Mouse (Mus musculus) heart, postnatal 0 days (tissue): ENCODE measurements around the gene Mad2l1. TPM values are rescaled to one million over a fixed set of nuclear protein-coding genes. Genes with fewer than 3 reads are reported as not detected.

Source experiments
- ATAC-seq: fragments of 200-750 bp; cut with Nextera tagmentation; 2 replicates; pipeline ENCODE4 v1.8.0; 2017; ENCODE audit warnings: low read depth, moderate number of reproducible peaks, moderate library complexity; ENCODE audit not compliant: insufficient read depth
- DNase-seq: peaks from one replicate; pipeline ENCODE4 v3.0.0-alpha.2; 2016; ENCODE audit warnings: low spot score
- H3K27ac ChIP-seq: fragments of 300-500 bp; sonication (generic); 2 replicates; pipeline ENCODE4 v1.5.1; 2014; ENCODE audit warnings: low read depth, mild to moderate bottlenecking
- H3K27me3 ChIP-seq: fragments of 300-500 bp; sonication (generic); 2 replicates; pipeline ENCODE4 v1.6.1; 2014; ENCODE audit warnings: low read length, mixed read lengths; ENCODE audit not compliant: control insufficient read depth, insufficient read depth
- H3K36me3 ChIP-seq: fragments of 300-500 bp; sonication (generic); replicated peaks from 2 replicates; pipeline ENCODE4 v1.6.1; 2014; ENCODE audit warnings: low read length, mixed read lengths; ENCODE audit not compliant: control insufficient read depth, insufficient read depth
- H3K4me1 ChIP-seq: fragments of 300-500 bp; sonication (generic); 2 replicates; pipeline ENCODE4 v1.6.1; 2014; ENCODE audit warnings: antibody characterized with exemption; ENCODE audit not compliant: control insufficient read depth, insufficient read depth
- H3K4me2 ChIP-seq: fragments of 300-500 bp; sonication (generic); 2 replicates; pipeline ENCODE4 v1.6.1; 2014; ENCODE audit warnings: low read depth, mild to moderate bottlenecking, low read length, moderate library complexity
- H3K4me3 ChIP-seq: fragments of 300-500 bp; sonication (generic); 2 replicates; pipeline ENCODE4 v1.5.1; 2014; ENCODE audit warnings: low read depth, low read length
- H3K9ac ChIP-seq: fragments of 300-500 bp; sonication (generic); replicated peaks from 2 replicates; pipeline ENCODE4 v1.6.1; 2014; ENCODE audit warnings: low read depth, low read length, mixed read lengths
- H3K9me3 ChIP-seq: fragments of 300-500 bp; sonication (generic); replicated peaks from 2 replicates; pipeline ENCODE4 v1.6.1; 2016; ENCODE audit warnings: low read length; ENCODE audit not compliant: control insufficient read depth
- CTCF ChIP-seq: IDR thresholded peaks from 2 replicates; pipeline ENCODE4 v1.5.1; 2016; ENCODE audit warnings: antibody characterized with exemption, control low read depth, low read depth
- EP300 ChIP-seq: IDR thresholded peaks from 2 replicates; pipeline ENCODE4 v1.6.1; 2016; ENCODE audit warnings: antibody characterized with exemption, low read depth
- WGBS: fragments of 180-500 bp; shearing (Covaris S2); extraction: QIAGEN DNeasy Blood & Tissue Kit; methylation state at CpG from one replicate; pipeline ENCODE4 v1.1.7; 2014; 5-methylcytosine and 5-hydroxymethylcytosine counted together
- polyA plus RNA-seq: library from polyadenylated mRNA; unstranded; fragments of >200 nt; fragmentation: Nextera tagmentation; extraction: Ambion mirVana; gene quantifications from 2 replicates; pipeline ENCODE4 v1.2.1, GENCODE M21; 2015
- total RNA-seq: library from RNA; depleted of rRNA; stranded (reverse); fragments of >200 nt; gene quantifications from 2 replicates; pipeline ENCODE4 v1.2.3, GENCODE M21; 2014; ENCODE audit warnings: low replicate concordance; rRNA removed

Mad2l1 gene
- total RNA-seq (20.6 and 22.4 TPM in 2 replicates), polyA plus RNA-seq (32.7 and 32.8 TPM in 2 replicates)

- 0% methylated on average over 57 of the region's 57 CpGs for WGBS
- H3K36me3 ChIP-seq: peaks cover 14% of the 10 kb centered on the region; the same call in 1 of the 2 replicates
- H3K4me1 ChIP-seq: peaks cover 13% of the 10 kb centered on the region
- H3K9ac ChIP-seq: peak within 1 kb of the TSS; percentile 55
- peak; percentile 100 for ATAC-seq
- H3K4me2 ChIP-seq: peak within 1 kb of the TSS; percentile 87
- H3K4me3 ChIP-seq: peak within 1 kb of the TSS; percentile 65
- H3K27me3 ChIP-seq: no peaks in the 10 kb centered on the region
- no peaks in the 10 kb centered on the region for H3K9me3 ChIP-seq
- TF ChIP-seq CTCF: no peak
- TF ChIP-seq EP300: 0 out of 2 replicates have a peak, but pooled peaks have one; percentile 45
- peak within 1 kb of the TSS; percentile 86 for H3K27ac ChIP-seq
- peak; percentile 100 for DNase-seq
These were observed at the start of gene Mad2l1 for GRCm38 (mm10) chr6:66535028-66535862. Gene Mad2l1, plus strand, starts transcription at chr6:66535390.

- no peaks in the 10 kb centered on the region for H3K9me3 ChIP-seq
- H3K4me3 ChIP-seq: no peak overlapping the region
- TF ChIP-seq CTCF: no peak
- TF ChIP-seq EP300: no peak
- H3K27me3 ChIP-seq: no peaks in the 10 kb centered on the region
- DNase-seq (no peak), ATAC-seq (no peak)
- no peaks in the 10 kb centered on the region for H3K36me3 ChIP-seq
- H3K4me1 ChIP-seq: no peaks in the 10 kb centered on the region
- no peak overlapping the region for H3K27ac ChIP-seq
- no peak overlapping the region for H3K9ac ChIP-seq
- 67% methylated on average over 3 of the region's 3 CpGs for WGBS
- H3K4me2 ChIP-seq: no peak overlapping the region
These were observed 41.5 kb upstream of the Mad2l1 start for GRCm38 (mm10) chr6:66493685-66494084.

DNA sequence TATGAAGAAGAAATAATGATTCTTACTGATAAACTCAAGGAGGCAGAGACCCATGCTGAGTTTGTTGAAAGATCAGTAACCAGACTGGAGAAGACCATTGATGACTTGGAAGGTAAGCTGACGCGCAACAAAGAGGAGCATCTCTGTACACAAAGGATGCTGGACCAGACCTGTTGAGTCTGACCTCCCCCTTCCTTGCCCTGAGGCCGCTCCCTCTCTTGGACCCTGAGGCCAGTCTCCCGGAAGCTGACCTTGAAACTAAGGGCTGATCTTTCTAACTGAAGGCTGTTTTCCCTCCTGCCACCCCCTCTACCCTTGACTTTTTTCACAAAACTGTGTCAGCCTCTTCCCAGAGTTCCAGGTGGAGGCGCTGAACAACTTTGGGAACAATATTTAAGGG, 18.8 kb upstream of the Mad2l1 start:
- Histone ChIP-seq H3K27me3 (no peaks in the 10 kb centered on the region), H3K4me3 (no peak overlapping the region), H3K27ac (no peak overlapping the region), H3K4me1 (no peaks in the 10 kb centered on the region), H3K36me3 (no peaks in the 10 kb centered on the region), H3K9ac (no peak overlapping the region), H3K9me3 (no peaks in the 10 kb centered on the region), H3K4me2 (no peak overlapping the region)
- 87% methylated on average over 5 of the region's 5 CpGs for WGBS
- TF ChIP-seq EP300: no peak
- TF ChIP-seq CTCF: no peak
- ATAC-seq (no peak), DNase-seq (no peak)

GRCm38 (mm10) chr6:66528386-66528785, 6.8 kb upstream of the Mad2l1 start:
- Histone ChIP-seq H3K9me3 (no peaks in the 10 kb centered on the region), H3K4me3 (no peak overlapping the region), H3K27me3 (no peaks in the 10 kb centered on the region), H3K4me1 (no peaks in the 10 kb centered on the region), H3K36me3 (no peaks in the 10 kb centered on the region), H3K9ac (no peak overlapping the region), H3K4me2 (no peak overlapping the region), H3K27ac (no peak overlapping the region)
- TF ChIP-seq EP300 (no peak), CTCF (no peak)
- DNase-seq (no peak), ATAC-seq (no peak)
- WGBS: 89% methylated on average over 10 of the region's 10 CpGs

DNA sequence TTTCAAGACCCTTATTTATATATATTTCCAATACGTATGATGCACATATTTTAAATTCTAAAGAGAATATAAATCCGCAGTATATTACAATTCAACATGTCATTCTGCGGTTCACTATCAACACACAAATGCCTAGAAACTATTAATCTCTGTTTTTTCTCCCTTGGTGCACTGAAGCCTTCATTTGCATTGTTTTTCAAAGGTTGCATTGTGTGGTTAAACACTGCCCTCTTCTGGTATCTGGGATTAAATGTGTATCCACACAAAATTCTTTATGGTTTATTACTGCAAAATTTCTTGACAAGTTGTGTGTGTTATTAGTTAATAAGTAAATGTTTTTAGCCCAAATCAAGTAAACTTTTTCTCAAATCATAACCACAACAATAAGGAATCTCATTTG, 1.9 kb upstream of the Mad2l1 start:
- 37% methylated on average over 3 of the region's 3 CpGs for WGBS
- TF ChIP-seq EP300 (no peak), CTCF (peak; percentile 72)

More for the DNA sequence above, 1.9 kb upstream of the Mad2l1 start:
- Histone ChIP-seq H3K4me1 (peaks cover 13% of the 10 kb centered on the region), H3K36me3 (no peaks in the 10 kb centered on the region), H3K27ac (no peak overlapping the region), H3K9ac (no peak overlapping the region), H3K4me3 (no peak overlapping the region), H3K27me3 (no peaks in the 10 kb centered on the region), H3K9me3 (no peaks in the 10 kb centered on the region), H3K4me2 (no peak overlapping the region)
- ATAC-seq: no peak
- peak; percentile 58 for DNase-seq
